Mouse (Mus musculus) liver, embryonic 18 days (tissue): Measurements from ENCODE around the gene Lctl. TPM values are rescaled to one million over a fixed set of nuclear protein-coding genes. Genes with fewer than 3 reads are reported as not detected.

Experiments
- polyA plus RNA-seq: library from polyadenylated mRNA; depleted of rRNA; stranded (reverse); fragments of >200 nt; gene quantifications from 2 replicates; pipeline ENCODE4 v1.2.3, GENCODE M21; 2012; rRNA removed

Gene Lctl
- polyA plus RNA-seq, result 0.02 TPM in 1 of 2 replicates, not detected in the other

GRCm38 (mm10) chr9:64116876-64117275, at the start of gene Lctl:
TSS of gene Lctl (plus strand) at chr9:64117147.

GRCm38 (mm10) chr9:64172816-64173665, 56.1 kb downstream of the Lctl start, which contains the start of the genes Zwilch and Rpl4:
TSS of gene Zwilch (minus strand) at chr9:64173104.
TSS of gene Rpl4 (plus strand) at chr9:64173375.

GRCm38 (mm10) chr9:64178974-64179646, 62.2 kb downstream of the Lctl start, which contains the start of gene Snapc5:
TSS of gene Snapc5 (plus strand) at chr9:64179274.

Other genes starting within 250 kb of the Lctl start
- 5.1 and 6.3 TPM in 2 replicates for gene Smad6, start 95.1 kb upstream of the Lctl start, polyA plus RNA-seq
- gene Zwilch, start 56.0 kb downstream of the Lctl start, polyA plus RNA-seq, result 12.4 and 15.0 TPM in 2 replicates
- gene Rpl4, start 56.2 kb downstream of the Lctl start, polyA plus RNA-seq, result 693 and 759 TPM in 2 replicates
- gene Snapc5, start 62.1 kb downstream of the Lctl start, polyA plus RNA-seq, result 15.7 and 16.5 TPM in 2 replicates
- gene Uchl4, start 118.1 kb downstream of the Lctl start, polyA plus RNA-seq, result 0.05 and 0.14 TPM in 2 replicates
- 23.1 and 23.3 TPM in 2 replicates for gene Map2k1, start 136.5 kb downstream of the Lctl start, polyA plus RNA-seq
- 51.5 and 57.8 TPM in 2 replicates for gene Tipin, start 164.4 kb downstream of the Lctl start, polyA plus RNA-seq
- 4.2 and 4.5 TPM in 2 replicates for gene Dis3l, start 224.1 kb downstream of the Lctl start, polyA plus RNA-seq